Mouse (Mus musculus): Measurements from ENCODE around the gene Tmco1. TPM values are rescaled to one million over a fixed set of nuclear protein-coding genes. Genes with fewer than 3 reads are reported as not detected.

Gene Tmco1
- total and polyA plus RNA-seq, 3 experiments, result 110 to 128 TPM; not detected in 1

DNA sequence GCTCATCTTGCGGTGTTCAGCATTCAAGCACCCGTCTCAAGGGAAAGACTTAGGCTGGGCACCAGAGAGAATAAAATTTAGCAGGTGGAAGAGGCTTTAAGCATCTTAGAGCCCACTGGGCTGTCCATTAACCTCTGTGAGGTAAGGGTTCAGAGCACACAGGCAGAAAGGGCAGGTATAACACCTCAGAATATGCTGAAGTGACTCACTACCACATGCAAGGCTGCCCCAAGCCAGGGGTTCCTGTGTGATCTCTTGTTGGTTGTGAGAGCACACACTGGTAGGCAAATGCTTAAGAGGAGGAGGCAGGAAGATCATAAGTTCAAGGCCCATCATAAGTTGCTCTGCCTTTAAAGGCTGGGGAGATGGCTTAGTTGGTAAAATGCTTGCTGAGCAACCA is 72.0 kb downstream of the Tmco1 start:
- Histone ChIP-seq H3K27ac (ENCODE audit: control insufficient read depth, low read depth, low read length) (no peak overlapping the region), H3K4me1 (ENCODE audit: control insufficient read depth in 1 of 2, insufficient read depth in 2 of 2, low read length in 2 of 2) (peaks cover 15 to 30% of the 10 kb centered on the region in 2 experiments), H3K36me3 (ENCODE audit: control insufficient read depth in 1 of 2, insufficient read depth in 2 of 2, low read length in 2 of 2) (peaks cover 0 to 25% of the 10 kb centered on the region in 2 experiments; a peak in 2 of 4 replicates), H3K9me3 (replicated peaks; ENCODE audit: insufficient read depth, low read length) (no peaks in the 10 kb centered on the region), H3K9ac (ENCODE audit: control insufficient read depth, low read depth, low read length, poor library complexity, severe bottlenecking) (no peak overlapping the region), H3K27me3 (ENCODE audit: control insufficient read depth in 1 of 2, insufficient read depth in 2 of 2, low read length in 2 of 2) (no peaks in the 10 kb centered on the region), H3K79me2 (ENCODE audit: control insufficient read depth, insufficient read depth, low read length, poor library complexity) (no peaks in the 10 kb centered on the region), H3K4me3 (ENCODE audit: control insufficient read depth in 1 of 2, insufficient read depth in 1 of 2, low read depth in 2 of 2, low read length in 2 of 2) (no peak overlapping the region)
- DNase-seq (ENCODE audit: low read depth, low spot score), result no peak
- TF ChIP-seq ZMIZ1 (IDR thresholded peaks at IDR 0.05; ENCODE audit: low read depth, low read length) (no peak), ETS1 (IDR thresholded peaks at IDR 0.05; ENCODE audit: low read depth, low read length) (no peak), MAFK (IDR thresholded peaks at IDR 0.05; ENCODE audit: borderline replicate concordance, low read depth, low read length) (no peak), MYC (IDR thresholded peaks at IDR 0.05; ENCODE audit: low read depth, low read length) (no peak), TAL1 (IDR thresholded peaks at IDR 0.05; ENCODE audit: low read length) (no peak), MXI1 (IDR thresholded peaks at IDR 0.05; ENCODE audit: low read depth, low read length) (no peak), POLR2A (IDR thresholded peaks at IDR 0.05; ENCODE audit: control insufficient read depth in 1 of 2, insufficient read depth in 1 of 2, low read depth in 1 of 2, low read length in 2 of 2, poor library complexity in 1 of 2) (no peak), POLR2AphosphoS5 (IDR thresholded peaks at IDR 0.05; ENCODE audit: borderline replicate concordance, low read depth, low read length) (no peak), SIN3A (IDR thresholded peaks at IDR 0.05; ENCODE audit: low read length) (no peak), SMC3 (IDR thresholded peaks at IDR 0.05; ENCODE audit: low read depth, low read length) (no peak), CHD2 (IDR thresholded peaks at IDR 0.05; ENCODE audit: low read length) (no peak), HCFC1 (IDR thresholded peaks at IDR 0.05; ENCODE audit: low read depth, low read length) (no peak), MYB (IDR thresholded peaks at IDR 0.05; ENCODE audit: low read depth, low read length) (no peak)

DNA sequence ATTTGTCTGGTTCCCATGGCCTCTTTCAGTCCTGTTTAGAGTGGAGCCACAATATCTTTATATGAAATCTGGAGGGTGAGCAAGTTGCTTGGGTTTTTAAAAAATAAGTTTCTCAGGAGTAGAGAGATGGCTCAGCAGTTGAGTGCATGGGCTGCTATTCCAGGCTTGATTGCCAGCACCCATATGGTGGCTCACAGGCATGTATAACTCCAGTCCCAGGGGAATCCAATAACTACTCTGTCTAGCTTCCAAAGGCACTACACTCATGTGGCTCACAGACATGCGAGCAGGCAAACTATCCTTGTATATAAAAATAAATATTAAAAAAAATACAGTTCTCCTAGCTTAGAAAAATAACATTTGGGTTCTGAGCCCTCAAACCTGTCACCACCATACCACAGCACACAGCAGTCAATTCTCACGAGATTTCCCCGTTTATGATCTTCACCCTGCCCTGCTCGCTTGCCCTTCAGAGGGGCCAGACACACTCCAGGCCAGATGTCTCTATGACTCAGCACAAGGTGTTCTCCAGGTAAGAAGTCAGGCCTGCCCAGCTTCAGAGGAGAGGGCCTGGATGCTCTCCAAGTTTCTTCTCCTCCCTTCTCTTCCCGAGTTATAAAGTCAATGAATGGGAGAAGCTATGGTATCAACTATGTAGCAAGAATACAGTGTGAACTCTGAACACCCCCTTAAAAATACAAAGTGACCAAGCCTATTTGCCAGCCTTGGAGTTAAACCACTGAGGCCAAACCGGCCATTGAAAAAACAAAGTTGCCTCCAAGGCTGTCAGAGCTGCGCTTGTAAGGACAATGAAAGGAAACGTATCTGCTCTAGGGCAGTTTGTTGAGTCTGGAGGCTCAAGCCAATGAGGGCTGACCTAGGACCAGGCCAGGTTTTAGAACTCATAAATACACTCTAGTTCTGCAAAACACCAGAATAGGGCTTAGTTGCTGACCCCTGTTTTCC is 73.2 kb downstream of the Tmco1 start:
- no peak overlapping the region for H3K4me3 ChIP-seq (ENCODE audit: control insufficient read depth in 1 of 2, insufficient read depth in 1 of 2, low read depth in 2 of 2, low read length in 2 of 2)
- no peaks in the 10 kb centered on the region for H3K27me3 ChIP-seq (ENCODE audit: control insufficient read depth in 1 of 2, insufficient read depth in 2 of 2, low read length in 2 of 2)
- no peak overlapping the region for H3K9ac ChIP-seq (ENCODE audit: control insufficient read depth, low read depth, low read length, poor library complexity, severe bottlenecking)
- H3K36me3 ChIP-seq (ENCODE audit: control insufficient read depth in 1 of 2, insufficient read depth in 2 of 2, low read length in 2 of 2), result peaks cover 0 to 27% of the 10 kb centered on the region in 2 experiments; a peak in 2 of 4 replicates
- no peak for DNase-seq (ENCODE audit: low read depth, low spot score)
- H3K27ac ChIP-seq (ENCODE audit: control insufficient read depth, low read depth, low read length), result no peak overlapping the region
- H3K4me1 ChIP-seq (ENCODE audit: control insufficient read depth in 1 of 2, insufficient read depth in 2 of 2, low read length in 2 of 2), result peaks cover 16 to 30% of the 10 kb centered on the region in 2 experiments
- no peaks in the 10 kb centered on the region for H3K79me2 ChIP-seq (ENCODE audit: control insufficient read depth, insufficient read depth, low read length, poor library complexity)
- H3K9me3 ChIP-seq (replicated peaks; ENCODE audit: insufficient read depth, low read length), result no peaks in the 10 kb centered on the region
- TF ChIP-seq MAZ (IDR thresholded peaks at IDR 0.05; ENCODE audit: low read depth, low read length) (no peak), ETS1 (IDR thresholded peaks at IDR 0.05; ENCODE audit: low read depth, low read length) (no peak), TAL1 (IDR thresholded peaks at IDR 0.05; ENCODE audit: low read length) (no peak), ZKSCAN1 (IDR thresholded peaks at IDR 0.05; ENCODE audit: low read depth, low read length) (no peak), ZMIZ1 (IDR thresholded peaks at IDR 0.05; ENCODE audit: low read depth, low read length) (no peak), RCOR1 (IDR thresholded peaks at IDR 0.05; ENCODE audit: low read depth, low read length) (no peak)
